Mouse (Mus musculus) frontal cortex, adult 2 months (tissue): ENCODE results near the gene Pakap. TPM values are rescaled to one million over a fixed set of nuclear protein-coding genes. Genes with fewer than 3 reads are reported as not detected.

Experiments
- DNase-seq, 2 experiments: peaks; one replicate each; pipeline ENCODE4 v3.0.0; 2022; ENCODE audit warnings: low spot score in 1 of 2; ENCODE audit errors: extremely low spot score in 1 of 2
- polyA plus RNA-seq: library from polyadenylated mRNA; depleted of rRNA; stranded (reverse); fragments of >200 nt; gene quantifications from 2 replicates; pipeline ENCODE4 v1.2.3, GENCODE M21; 2012; rRNA removed

Pakap gene
- polyA plus RNA-seq, 1 experiment = 7.9 TPM

GRCm38 (mm10) chr4:57930559-57931170 is 362.7 kb downstream of the Pakap start:
- no peak for DNase-seq

- DNase-seq = no peak
Measured at GRCm38 (mm10) chr4:57934181-57934580, 366.2 kb downstream of the Pakap start.

GRCm38 (mm10) chr4:57937292-57937691 is 369.3 kb downstream of the Pakap start:
- no peak for DNase-seq

GRCm38 (mm10) chr4:57940631-57941030 is 372.7 kb downstream of the Pakap start:
- DNase-seq = no peak

- DNase-seq = no peak
Measured at GRCm38 (mm10) chr4:57942892-57943291, 374.9 kb downstream of the Pakap start.

Other genes starting within 250 kb of the Pakap start
- 10.8 and 14.6 TPM in 2 replicates for gene Palm2, start 133.9 kb upstream of the Pakap start, polyA plus RNA-seq
- 22.0 and 22.8 TPM in 2 replicates for gene Akap2, start 149.5 kb downstream of the Pakap start, polyA plus RNA-seq